Mouse (Mus musculus) c-Kit-positive CD71-negative TER-119-negative erythroid progenitor cells, embryonic 14.5 days (primary cell): ENCODE measurements around the gene 2310022A10Rik.

Source experiments
- DNase-seq: peaks from one replicate; pipeline ENCODE4 v3.0.0-alpha.2; 2013; ENCODE audit warnings: low read depth

Gene 2310022A10Rik

DNA sequence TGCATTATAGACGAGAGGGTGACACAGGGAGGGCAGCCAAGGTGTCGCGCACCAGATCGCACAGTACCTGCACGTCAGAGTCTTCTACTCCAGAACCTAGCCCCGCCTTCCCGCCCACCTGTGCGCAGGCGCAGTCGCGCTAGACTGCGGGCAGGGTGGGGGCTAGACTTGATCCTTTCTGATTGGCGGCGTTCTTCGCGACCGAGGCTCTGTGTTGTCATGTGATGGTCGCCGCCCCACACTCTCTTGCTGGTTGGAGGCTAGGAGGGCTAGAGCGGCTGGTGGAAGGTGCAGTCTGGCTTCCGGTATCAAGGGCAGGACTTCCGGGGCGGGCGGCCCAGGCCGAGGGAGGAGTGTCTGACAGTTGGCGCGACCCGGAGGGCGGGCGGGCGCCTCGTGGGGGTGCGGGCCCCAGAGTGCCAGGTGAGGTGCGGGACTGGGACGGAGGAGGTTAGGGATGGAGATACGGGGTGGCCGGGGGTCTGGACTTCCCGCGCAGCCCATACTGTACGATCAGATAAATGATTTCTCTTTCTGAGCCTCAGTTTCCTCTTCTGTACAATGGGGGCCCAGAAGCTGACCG, at the start of gene 2310022A10Rik, which contains the start of gene Pld3:
2310022A10Rik (plus strand) TSS at position 303 of the 583 bp plus-strand sequence.
Pld3 (minus strand) TSS at position 288 of the 583 bp plus-strand sequence.
- DNase-seq, result peak; percentile 85

DNA sequence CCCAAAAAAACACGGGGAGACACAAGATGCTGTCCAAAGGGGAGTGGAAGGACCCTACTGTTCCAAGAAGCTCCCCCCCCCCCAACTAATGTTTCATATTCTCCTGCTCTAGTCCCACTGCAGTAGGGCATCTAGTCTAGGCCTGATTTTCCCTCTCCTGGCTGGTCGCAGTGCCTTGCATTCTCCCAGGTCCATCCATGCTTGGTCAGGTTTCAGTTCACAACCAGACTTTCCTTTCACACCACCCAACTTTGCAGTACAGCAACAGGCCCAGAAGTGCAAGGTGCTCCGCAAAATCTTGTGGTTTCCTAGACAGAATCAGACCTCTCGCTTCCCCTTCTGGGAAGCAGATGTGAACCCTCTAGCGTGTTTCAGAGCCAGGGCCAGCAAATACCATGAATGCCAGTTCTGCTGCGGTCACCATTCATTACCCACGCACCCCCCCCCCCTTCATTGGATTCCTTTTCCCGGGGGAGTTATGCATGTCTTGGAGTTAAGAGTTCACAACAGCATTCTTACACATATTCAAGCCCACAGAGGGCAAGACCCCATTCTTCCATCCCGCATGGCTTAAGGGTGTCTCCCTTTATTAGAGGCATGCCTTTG, 46.2 kb upstream of the 2310022A10Rik start:
- no peak for DNase-seq

DNA sequence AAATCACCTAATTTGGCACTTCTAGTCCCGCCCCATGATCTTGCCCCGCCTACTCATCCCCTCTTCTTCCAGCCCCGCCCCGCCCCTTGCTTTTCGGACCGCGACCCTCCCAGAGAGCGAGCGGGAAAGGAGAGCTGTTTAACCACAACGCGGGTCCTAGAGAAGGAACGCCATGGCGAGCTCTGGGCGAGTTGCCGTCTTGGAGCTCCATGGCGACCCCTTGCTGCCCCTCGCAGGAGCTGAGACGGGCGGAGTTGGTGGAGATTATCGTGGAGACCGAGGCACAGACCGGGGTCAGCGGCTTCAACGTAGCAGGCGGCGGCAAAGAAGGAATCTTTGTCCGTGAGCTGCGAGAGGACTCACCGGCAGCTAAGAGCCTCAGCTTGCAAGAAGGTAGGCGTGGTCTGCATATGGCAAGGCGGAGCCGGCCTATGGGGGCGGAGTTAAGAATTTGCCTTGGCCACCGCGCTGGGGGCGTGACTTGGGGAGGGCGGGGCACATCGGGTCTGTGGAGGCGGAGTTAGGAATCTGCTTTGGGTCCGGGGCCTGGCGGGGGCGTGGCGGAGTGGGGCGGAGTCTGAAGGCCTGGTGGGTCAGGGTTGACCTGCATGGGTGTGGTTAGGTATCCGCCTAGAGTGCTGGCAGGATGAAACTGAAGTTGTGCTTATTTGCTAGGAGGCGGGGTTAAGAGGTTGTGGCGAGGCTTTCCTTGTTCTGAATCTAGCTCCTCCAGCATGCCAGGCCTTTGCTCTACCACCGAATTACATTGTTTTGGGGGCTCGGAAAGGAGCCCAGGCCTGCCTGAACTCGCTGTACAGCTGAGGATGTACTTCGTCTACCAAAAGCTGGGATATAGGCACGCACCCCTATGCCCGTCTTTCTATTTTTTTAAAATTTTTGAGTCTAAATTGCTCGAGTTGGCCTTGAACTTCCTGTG, 45.1 kb upstream of the 2310022A10Rik start:
- DNase-seq, result peak; percentile 98

DNA sequence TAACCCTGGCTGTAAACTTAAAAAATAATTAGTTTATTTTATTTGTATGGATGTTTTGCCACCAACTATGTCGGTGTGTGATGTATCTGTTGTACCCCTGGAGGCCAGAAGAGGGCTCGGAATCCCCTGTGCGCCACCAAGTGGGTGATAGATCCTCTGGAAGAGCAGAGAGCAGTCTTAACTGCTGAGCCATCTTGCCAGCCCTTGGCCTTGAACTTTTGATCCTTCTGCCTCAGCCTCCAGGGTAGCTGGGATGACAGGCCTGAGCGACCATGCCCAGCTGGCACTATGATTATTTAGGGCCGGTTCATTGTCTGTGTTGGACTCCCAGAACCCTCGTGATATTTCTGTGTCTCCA, 44.4 kb upstream of the 2310022A10Rik start:
- peak; percentile 63 for DNase-seq

DNA sequence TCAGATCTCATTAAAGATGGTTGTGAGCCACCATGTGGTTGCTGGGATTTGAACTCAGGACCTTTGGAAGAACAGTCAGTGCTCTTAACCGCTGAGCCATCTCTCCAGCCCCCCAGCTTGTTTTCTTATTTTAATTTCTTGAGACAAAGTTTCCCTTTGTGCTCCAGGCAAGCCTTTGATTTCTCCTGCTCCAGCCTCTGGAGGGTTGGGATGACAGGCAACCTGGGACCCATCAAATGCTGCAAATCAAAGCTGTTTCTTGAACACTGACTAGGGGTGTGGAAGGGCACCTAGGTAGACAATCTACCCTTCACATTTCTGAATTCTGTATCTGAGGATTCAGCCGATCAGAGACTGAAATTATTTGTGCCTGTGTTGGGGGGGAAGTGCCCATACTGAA, 42.2 kb upstream of the 2310022A10Rik start:
- no peak for DNase-seq

DNA sequence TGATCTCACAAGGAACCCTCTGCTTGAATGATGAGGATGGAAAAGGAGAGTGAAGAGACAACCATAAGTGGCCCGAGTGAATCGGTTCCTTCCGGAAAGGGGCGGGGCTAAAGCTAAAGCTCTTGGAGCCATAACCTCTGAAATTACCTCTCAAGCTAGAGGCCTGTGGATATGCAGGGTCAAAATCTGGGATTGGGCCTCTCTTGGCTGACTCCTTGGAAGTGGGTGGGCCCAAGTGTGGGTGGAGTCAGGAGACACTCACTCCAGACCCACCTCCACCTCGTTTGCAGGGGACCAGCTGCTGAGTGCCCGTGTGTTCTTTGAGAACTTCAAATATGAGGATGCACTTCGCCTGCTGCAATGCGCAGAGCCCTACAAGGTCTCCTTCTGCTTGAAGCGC, 38.1 kb upstream of the 2310022A10Rik start:
- DNase-seq, result no peak

DNA sequence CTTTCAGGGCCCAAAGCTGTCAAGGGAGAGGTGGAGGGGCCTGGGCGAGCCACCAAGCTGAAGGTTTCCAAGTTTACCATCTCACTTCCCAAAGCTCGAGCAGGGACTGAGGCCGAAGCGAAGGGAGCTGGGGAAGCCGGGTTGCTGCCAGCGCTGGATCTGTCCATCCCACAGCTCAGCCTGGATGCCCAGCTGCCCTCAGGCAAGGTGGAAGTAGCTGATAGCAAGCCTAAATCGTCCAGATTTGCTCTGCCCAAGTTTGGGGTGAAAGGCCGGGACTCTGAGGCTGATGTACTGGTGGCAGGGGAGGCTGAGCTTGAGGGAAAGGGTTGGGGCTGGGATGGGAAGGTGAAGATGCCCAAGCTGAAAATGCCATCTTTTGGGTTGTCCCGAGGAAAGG, 34.7 kb upstream of the 2310022A10Rik start:
- DNase-seq, result no peak

DNA sequence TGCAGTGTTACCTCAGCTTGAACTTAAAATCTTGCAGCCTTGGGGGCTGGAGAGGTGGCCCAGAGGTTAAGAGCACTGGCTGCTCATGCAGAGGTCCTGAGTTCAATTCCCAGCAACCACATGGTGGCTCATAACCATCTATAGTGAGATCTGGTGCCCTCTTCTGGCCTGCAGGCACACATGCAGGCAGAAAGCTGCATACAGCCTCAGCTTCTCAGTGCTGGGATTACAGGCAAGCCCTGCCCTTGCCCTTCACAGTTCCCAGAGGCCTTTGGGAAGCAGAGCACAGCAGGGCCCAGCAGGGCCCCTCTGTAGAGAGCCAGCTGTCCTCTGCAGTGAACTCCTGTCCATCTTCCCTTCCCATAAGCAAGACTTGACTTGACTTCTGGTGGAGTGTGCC, 32.9 kb upstream of the 2310022A10Rik start:
- no peak for DNase-seq

DNA sequence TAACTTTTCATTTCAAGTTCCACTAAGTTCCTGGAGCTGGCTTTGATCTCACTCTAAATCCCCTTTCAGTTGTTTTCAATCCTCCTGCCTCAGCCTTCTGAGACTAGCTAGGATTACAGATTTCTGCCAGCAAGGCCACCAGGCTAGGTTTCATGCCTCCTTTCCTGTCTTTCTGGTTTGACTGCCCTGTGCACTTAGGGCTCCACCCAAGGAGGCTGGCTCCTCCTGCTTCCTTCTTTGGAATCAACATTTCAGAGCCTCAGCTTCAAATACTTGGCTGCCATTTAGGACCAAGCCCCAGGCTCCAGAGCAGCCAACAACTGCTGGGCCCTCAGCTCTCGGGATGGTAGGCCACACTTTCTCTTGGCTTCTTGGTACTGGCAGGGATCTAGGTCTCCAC, 32.4 kb upstream of the 2310022A10Rik start:
- DNase-seq, result no peak

DNA sequence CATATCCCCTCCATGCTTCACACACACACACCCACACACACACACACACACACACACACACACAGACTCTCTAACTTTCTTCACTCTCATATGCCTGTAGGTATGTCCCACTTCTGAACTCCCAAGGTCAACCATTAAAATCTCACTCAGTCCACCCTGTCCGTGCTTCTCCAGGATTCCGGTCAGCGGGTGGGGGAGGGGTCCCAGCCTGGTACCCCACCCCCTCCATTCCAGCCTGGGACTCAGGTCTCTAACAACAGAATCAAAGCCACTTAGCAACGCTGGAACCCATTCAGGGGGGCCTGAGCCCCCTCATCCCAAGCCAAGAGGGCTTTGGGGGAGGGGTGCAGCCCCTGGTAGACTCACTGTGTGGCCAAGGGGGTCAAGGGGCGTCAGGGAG, 30.1 kb upstream of the 2310022A10Rik start, which contains the start of gene Hipk4:
Hipk4 (plus strand) TSS at position 301 of the 400 bp plus-strand sequence.
- DNase-seq, result no peak

DNA sequence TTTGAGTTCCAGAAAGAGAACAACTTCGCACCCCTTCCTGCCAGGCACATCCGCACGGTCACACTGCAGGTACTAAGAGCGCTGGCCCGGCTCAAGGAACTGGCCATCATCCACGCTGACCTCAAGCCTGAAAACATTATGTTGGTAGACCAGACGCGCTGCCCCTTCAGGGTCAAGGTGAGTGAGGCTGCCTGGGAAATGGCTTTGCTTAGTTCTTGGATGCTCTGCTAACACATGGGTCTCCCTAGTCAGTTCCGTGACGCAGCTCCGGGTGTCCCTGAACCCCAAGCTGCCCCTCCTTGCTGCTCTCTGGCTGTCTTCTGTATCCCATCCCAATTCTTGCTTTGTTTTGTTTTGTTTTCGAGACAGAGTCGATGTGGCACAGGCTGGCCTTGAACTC, 29.2 kb upstream of the 2310022A10Rik start:
- DNase-seq, result no peak

DNA sequence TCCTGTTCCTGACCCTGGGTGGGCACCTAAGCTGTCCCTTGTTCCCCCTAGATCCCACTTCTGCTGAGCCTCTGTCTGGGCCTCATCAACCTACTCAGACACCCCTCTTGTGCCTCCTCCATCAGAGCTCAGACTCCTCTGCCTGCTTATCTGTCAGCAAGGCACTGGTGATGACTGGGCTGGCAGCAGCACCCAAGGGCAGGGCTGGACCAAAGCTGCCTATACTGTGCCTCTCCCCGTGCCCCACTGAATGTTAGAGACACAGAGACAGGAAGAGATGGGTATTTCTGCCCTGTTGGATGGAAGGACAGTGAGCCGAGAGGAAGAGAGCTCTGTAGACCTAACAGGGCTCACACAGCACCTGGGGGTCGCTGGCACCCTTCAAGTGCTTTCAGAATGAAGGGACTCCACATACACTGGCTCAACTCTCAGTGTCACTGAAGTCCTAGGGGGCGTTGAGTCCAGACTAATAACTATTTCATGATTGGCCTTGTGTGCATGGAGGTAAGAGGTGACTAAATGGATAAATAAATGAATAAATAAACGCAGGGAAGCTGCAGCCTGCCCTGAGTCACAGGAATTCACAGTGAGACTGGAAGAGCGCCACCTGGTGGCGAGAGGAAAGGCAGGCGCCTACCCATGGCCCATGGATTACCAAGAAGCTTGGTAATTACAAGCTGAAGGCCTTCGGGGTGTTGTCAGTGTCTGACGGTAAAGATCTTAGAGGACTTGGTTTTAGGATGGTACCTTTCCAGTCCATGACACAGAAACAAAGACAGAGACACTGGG, 26.8 kb upstream of the 2310022A10Rik start:
- peak; percentile 83 for DNase-seq

DNA sequence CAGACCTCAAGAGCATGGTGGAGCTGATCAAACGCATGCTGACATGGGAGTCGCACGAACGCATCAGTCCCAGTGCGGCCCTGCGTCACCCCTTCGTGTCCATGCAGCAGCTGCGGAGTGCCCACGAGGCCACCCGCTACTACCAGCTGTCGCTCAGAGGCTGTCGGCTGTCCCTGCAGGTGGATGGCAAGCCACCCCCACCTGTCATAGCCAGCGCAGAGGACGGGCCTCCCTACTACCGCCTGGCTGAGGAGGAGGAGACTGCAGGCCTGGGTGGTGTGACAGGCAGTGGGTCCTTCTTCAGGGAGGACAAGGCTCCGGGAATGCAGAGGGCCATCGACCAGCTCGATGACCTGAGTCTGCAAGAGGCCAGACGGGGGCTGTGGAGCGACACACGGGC, 24.0 kb upstream of the 2310022A10Rik start:
- DNase-seq, result no peak

DNA sequence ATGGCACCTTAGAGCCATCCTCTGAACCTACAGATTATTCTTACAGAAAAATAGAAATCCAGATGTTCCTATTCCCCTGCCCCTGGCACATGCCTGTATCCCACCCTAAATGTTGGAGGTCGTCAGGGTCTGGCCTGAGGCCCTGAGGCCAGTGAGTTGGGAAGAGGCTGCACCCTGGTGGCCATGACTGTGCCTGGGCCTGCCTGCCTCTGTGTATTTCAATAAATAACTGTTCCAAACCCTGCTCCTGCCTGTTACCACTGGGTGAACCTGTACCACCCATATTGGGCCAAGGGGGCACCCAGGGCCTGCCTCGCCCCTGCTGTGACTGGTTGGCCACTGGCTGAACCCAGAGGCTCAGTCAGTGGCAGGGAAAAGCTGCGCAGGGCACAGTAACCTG, 22.1 kb upstream of the 2310022A10Rik start:
- DNase-seq, result no peak

DNA sequence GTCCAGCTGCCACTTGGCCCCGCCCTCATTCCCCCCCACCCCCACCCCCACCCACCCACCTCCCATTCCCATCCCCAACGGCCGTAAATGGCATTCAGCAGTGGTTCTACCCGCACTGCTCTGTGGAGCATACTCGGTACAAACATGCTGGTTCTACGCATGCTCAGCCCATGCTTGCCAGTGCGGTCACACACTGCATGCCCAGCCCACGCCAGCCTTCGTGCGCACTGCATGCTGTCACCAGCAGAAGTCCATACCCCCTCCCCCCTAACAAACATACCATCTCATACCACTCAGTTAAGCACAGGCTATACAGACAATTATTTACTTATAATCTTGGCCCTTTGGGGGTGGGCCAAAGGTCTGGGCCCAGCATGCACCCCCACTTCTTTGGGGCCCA, 21.3 kb upstream of the 2310022A10Rik start:
- no peak for DNase-seq

DNA sequence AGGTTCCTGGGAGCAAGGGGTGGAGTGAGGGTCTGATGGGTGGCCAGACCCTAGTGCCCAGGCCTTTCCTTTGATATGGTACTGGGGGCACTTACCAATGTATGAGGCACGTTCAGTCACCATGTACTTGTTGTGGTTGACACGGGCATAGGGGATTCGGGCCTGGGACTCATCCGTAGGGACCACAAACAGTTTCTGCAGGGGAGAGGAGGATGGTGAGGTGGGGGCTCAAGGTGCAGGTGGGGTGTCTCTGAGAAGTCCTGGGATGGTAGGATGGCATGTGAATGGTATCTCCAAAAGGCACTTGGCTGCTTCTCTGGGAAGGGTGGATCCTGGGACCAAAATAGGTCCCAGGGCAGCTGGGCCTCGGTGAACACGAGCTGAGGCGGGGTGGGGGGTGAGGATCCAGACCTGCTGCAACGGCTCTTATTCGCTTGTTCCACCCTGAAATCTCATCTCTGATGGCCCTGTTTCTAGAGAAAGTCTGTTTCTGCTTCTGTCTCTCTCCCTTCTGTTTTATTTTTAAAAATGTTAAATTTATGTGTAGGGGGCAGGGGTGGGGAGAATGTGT, 20.5 kb upstream of the 2310022A10Rik start:
- DNase-seq, result no peak

DNA sequence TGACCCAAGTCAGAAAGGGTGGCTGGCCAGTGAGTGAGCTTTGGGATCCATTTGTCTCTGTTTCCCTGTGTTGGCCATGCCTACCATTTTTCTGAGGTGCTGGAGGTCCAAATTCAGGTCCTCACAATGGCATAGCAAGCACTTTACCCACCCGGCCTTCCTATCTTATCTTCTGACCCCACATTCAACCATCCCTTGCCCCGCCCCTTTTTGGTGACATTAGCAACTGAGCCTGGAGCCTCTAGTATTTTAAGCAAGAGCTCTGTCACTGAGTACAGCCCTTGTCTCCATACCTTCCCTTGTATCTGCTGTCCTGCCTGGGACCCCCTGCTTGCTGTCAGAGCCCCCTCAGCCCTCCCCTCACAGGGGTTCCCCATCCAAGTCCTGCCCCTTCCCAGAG, 17.6 kb upstream of the 2310022A10Rik start:
- DNase-seq, result no peak

DNA sequence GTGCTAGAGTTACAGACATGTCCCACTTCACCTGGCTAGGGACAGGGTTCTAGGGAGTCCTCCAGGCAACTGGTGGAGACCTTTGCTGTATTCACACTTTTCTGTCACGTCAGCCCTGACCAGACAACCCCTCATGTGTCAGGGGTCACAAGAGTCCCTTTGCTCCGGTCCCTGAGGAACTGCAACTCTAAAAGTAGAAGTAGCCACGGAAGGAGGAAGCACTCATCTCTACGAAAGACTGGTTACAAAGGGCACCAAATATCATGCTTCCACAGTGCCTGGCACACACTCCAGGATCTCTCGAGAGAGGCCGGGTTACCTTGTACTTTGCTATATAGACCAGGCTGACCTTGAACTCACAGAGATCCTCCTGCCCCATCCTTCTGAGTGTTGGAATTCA, 16.4 kb upstream of the 2310022A10Rik start:
- no peak for DNase-seq

DNA sequence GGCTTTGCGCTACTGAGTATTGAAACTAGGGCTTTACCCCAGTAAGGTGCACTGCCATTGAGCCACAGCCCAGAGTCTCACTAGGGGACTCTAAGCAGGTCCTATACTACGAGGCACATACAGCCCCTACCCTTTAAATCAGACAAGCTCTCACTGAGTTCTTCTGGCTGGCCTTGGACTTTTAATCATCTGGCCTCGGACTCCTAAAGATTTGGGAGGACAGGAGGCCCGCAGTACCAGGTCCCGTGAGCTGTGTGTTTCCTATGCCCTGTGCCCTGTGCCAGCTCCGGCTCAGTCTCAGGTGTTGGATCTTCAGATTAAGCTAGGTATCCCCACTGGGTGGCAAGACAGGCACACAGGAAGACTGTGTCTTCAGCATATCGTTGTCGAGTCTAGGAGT, 15.0 kb upstream of the 2310022A10Rik start:
- no peak for DNase-seq

DNA sequence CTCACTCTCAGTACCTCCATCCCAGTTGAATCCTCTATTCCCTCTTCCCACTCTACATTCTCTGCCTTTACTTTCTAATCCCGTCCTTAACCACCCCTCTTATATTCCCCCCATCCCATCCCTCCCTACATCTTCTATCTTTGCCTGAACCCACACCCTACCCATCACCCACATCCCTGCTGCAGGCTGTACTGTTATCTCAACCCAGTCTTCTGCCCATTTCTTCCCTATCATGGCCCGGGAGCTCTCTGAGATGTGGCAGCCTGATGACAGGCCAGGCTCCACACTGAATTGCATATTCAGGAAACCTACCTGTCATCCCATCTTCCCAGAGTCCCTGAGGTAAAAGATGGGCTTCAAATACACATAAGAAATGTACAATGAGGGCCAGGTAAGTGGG, 14.2 kb upstream of the 2310022A10Rik start:
- DNase-seq, result no peak

DNA sequence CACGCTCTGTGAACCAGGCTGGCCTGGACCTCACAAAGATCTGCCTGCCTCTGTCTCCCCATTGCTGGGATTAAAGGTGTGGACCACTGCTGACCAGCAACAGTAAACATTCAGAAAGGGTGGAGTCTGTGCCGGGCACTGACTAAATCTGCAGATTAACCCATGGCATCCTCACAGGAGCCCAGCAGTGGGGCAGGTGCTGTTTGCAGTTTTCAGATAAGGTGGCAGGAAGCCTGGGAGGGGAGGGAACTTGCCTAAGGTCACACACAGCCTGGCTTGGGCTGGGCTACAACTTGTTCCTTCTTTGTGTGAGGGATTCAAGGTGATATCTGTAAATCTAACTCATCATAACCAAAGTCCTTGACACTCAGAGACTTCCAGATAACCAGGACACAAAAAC, 12.5 kb upstream of the 2310022A10Rik start:
- no peak for DNase-seq

DNA sequence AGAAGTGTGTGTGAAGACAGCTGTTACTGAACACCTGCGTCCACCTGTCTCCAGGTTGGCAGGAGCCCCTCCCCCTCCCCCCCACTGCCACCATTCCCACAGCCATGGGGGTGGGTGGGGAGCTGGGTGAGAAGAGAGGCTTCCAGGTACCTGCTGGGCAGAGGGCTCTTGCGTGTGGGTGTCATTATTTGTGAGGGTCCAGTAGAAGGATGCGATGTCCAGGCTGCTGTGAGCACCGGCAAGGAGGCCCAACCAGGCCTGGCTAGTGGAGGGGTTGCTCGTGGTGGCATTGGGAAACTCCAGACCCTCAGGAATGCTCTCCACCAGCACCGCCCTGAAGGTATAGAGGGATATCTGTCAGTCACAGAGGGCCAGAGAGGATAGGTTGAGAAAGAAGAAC, 12.1 kb upstream of the 2310022A10Rik start:
- no peak for DNase-seq
